Mouse (Mus musculus) CH12.LX (cell line): ENCODE data around the gene C77080. TPM values are rescaled to one million over a fixed set of nuclear protein-coding genes. Genes with fewer than 3 reads are reported as not detected.

Source experiments
- DNase-seq: peaks from one replicate; pipeline ENCODE4 v3.0.0-alpha.2; 2013; ENCODE audit errors: extremely low read depth
- H3K27ac ChIP-seq: 2 replicates; pipeline ENCODE4 v1.5.1; 2012; ENCODE audit warnings: low read depth, mild to moderate bottlenecking, control low read depth, moderate library complexity; ENCODE audit not compliant: insufficient read depth
- H3K27me3 ChIP-seq: replicated peaks from 2 replicates; pipeline ENCODE3; 2012; ENCODE audit warnings: inconsistent platforms
- H3K36me3 ChIP-seq, 2 experiments: replicated peaks in 1 of 2; 2 replicates each; pipeline versions ENCODE3 to v1.6.1; 2012; ENCODE audit warnings: inconsistent platforms in 1 of 2, low read length in 1 of 2, mild to moderate bottlenecking in 1 of 2, mixed read lengths in 1 of 2, moderate library complexity in 1 of 2; ENCODE audit not compliant: control insufficient read depth in 1 of 2, insufficient read depth in 1 of 2
- H3K4me1 ChIP-seq, 2 experiments: 2 replicates each; pipeline ENCODE4 v1.6.1; 2012; ENCODE audit warnings: inconsistent platforms in 1 of 2, moderate library complexity in 1 of 2; ENCODE audit not compliant: insufficient read depth in 2 of 2, control insufficient read depth in 1 of 2
- H3K4me2 ChIP-seq: 2 replicates; pipeline ENCODE4 v1.6.1; 2012; ENCODE audit warnings: low read depth, mild to moderate bottlenecking, control low read depth; ENCODE audit not compliant: poor library complexity, insufficient read depth, severe bottlenecking
- H3K4me3 ChIP-seq, 3 experiments: fragments of 150-350 bp in 1 of 3; sonication (generic) in 1 of 3; replicated peaks in 1 of 3; 2 replicates each; pipeline versions ENCODE3 to v1.5.1; 2011 to 2012; ENCODE audit warnings: low read depth in 2 of 3, low read length in 2 of 3, mild to moderate bottlenecking in 2 of 3, moderate library complexity in 2 of 3, control low read depth in 1 of 3, improper control_type of control experiment in 1 of 3, inconsistent platforms in 1 of 3, mixed read lengths in 1 of 3; ENCODE audit not compliant: poor library complexity in 1 of 3
- H3K79me2 ChIP-seq: replicated peaks from 2 replicates; pipeline ENCODE4 v1.6.1; 2012; ENCODE audit warnings: mild to moderate bottlenecking, moderate library complexity; ENCODE audit not compliant: control insufficient read depth, poor library complexity, insufficient read depth, severe bottlenecking; ENCODE audit errors: extremely low read depth
- H3K9ac ChIP-seq: 2 replicates; pipeline ENCODE4 v1.6.1; 2012; ENCODE audit warnings: low read depth, mild to moderate bottlenecking, control low read depth, moderate library complexity; ENCODE audit not compliant: insufficient read depth
- H3K9me3 ChIP-seq: replicated peaks from 2 replicates; pipeline ENCODE3; 2012; ENCODE audit warnings: low read length, inconsistent platforms, mixed read lengths
- BHLHE40 ChIP-seq: IDR thresholded peaks from 2 replicates; pipeline ENCODE4 v1.6.1; 2011; ENCODE audit warnings: mild to moderate bottlenecking, low read depth, low read length, improper control_type of control experiment
- CHD2 ChIP-seq: IDR thresholded peaks from 2 replicates; pipeline ENCODE4 v1.6.1; 2011; ENCODE audit warnings: low read length, improper control_type of control experiment
- CTCF ChIP-seq, 2 experiments: IDR thresholded peaks in 1 of 2; conservative IDR thresholded peaks in 1 of 2; 2 replicates each; pipeline ENCODE4 v1.5.1; 2011 to 2012; ENCODE audit warnings: low read depth in 2 of 2, low read length in 2 of 2, improper control_type of control experiment in 1 of 2, inconsistent platforms in 1 of 2, mild to moderate bottlenecking in 1 of 2, moderate library complexity in 1 of 2
- E2F4 ChIP-seq: IDR thresholded peaks from 2 replicates; pipeline ENCODE4 v1.6.1; 2011; ENCODE audit warnings: low read depth, low read length, improper control_type of control experiment; ENCODE audit not compliant: insufficient replicate concordance
- ELF1 ChIP-seq: IDR thresholded peaks from 2 replicates; pipeline ENCODE4 v1.6.1; 2014; ENCODE audit warnings: low read depth, mild to moderate bottlenecking, inconsistent platforms, low read length, improper control_type of control experiment
- EP300 ChIP-seq: IDR thresholded peaks from 2 replicates; pipeline ENCODE4 v1.6.1; 2011; ENCODE audit warnings: low read length, improper control_type of control experiment
- ETS1 ChIP-seq: conservative IDR thresholded peaks from 2 replicates; pipeline ENCODE4 v1.6.1; 2012; ENCODE audit warnings: low read depth, mild to moderate bottlenecking, inconsistent platforms, low read length, improper control_type of control experiment, moderate library complexity
- IRF4 ChIP-seq: IDR thresholded peaks from 2 replicates; pipeline ENCODE4 v1.6.1; 2014; ENCODE audit warnings: low read depth, mild to moderate bottlenecking, inconsistent platforms, low read length, improper control_type of control experiment
- JUN ChIP-seq: IDR thresholded peaks from 2 replicates; pipeline ENCODE4 v1.6.1; 2011; ENCODE audit warnings: low read depth, mild to moderate bottlenecking, low read length, improper control_type of control experiment, moderate library complexity; ENCODE audit not compliant: insufficient read depth
- JUND ChIP-seq: conservative IDR thresholded peaks from 2 replicates; pipeline ENCODE4 v1.6.1; 2011; ENCODE audit warnings: low read depth, low read length, improper control_type of control experiment
- KAT2A ChIP-seq: IDR thresholded peaks from 2 replicates; pipeline ENCODE4 v1.6.1; 2012; ENCODE audit warnings: low read length, improper control_type of control experiment, inconsistent platforms; ENCODE audit not compliant: insufficient replicate concordance
- MAZ ChIP-seq: IDR thresholded peaks from 2 replicates; pipeline ENCODE4 v1.6.1; 2012; ENCODE audit warnings: low read depth, mild to moderate bottlenecking, inconsistent platforms, low read length, improper control_type of control experiment, moderate library complexity
- MEF2A ChIP-seq: IDR thresholded peaks from 2 replicates; pipeline ENCODE4 v1.6.1; 2014; ENCODE audit warnings: low read depth, mild to moderate bottlenecking, inconsistent platforms, low read length, improper control_type of control experiment, borderline replicate concordance
- MXI1 ChIP-seq: IDR thresholded peaks from 2 replicates; pipeline ENCODE4 v1.6.1; 2011; ENCODE audit warnings: mild to moderate bottlenecking, low read depth, low read length, improper control_type of control experiment
- MYC ChIP-seq: IDR thresholded peaks from 2 replicates; pipeline ENCODE4 v1.6.1; 2011; ENCODE audit warnings: low read depth, mild to moderate bottlenecking, improper control_type of control experiment, low read length
- PAX5 ChIP-seq: IDR thresholded peaks from 2 replicates; pipeline ENCODE4 v1.6.1; 2012; ENCODE audit warnings: low read length, inconsistent platforms, mixed read lengths
- RAD21 ChIP-seq: IDR thresholded peaks from 2 replicates; pipeline ENCODE4 v1.6.1; 2011; ENCODE audit warnings: low read depth, mild to moderate bottlenecking, low read length, improper control_type of control experiment, moderate library complexity
- RCOR1 ChIP-seq: conservative IDR thresholded peaks from 2 replicates; pipeline ENCODE4 v1.6.1; 2012; ENCODE audit warnings: low read depth, mild to moderate bottlenecking, inconsistent platforms, low read length, improper control_type of control experiment
- USF1 ChIP-seq: IDR thresholded peaks from 2 replicates; pipeline ENCODE4 v1.6.1; 2014; ENCODE audit warnings: low read depth, mild to moderate bottlenecking, inconsistent platforms, low read length, improper control_type of control experiment
- USF2 ChIP-seq: conservative IDR thresholded peaks from 2 replicates; pipeline ENCODE4 v1.6.1; 2011; ENCODE audit warnings: low read depth, low read length, improper control_type of control experiment
- ZMIZ1 ChIP-seq: IDR thresholded peaks from 2 replicates; pipeline ENCODE4 v1.6.1; 2012; ENCODE audit warnings: low read depth, mild to moderate bottlenecking, inconsistent platforms, low read length, improper control_type of control experiment
- ZNF384 ChIP-seq: IDR thresholded peaks from 2 replicates; pipeline ENCODE4 v1.6.1; 2012; ENCODE audit warnings: low read depth, low read length, improper control_type of control experiment, inconsistent platforms
- dilution Hi-C: fragments of 300-500 bp; cut with MboI; formaldehyde crosslinking; loops from 2 replicates; pipeline ENCODE4 v1.14.3; 2020; ENCODE audit warnings: low sequenced_read_pairs; ENCODE audit not compliant: extremely low pct_unique_long_range_greater_than_20kb, extremely low pct_ligation_motif_present
- in situ Hi-C: fragments of 300-500 bp; cut with MboI; formaldehyde crosslinking; loops from 3 replicates; pipeline ENCODE4 v1.14.3; 2019; ENCODE audit warnings: low sequenced_read_pairs, low pct_ligation_motif_present, low pct_unique_long_range_greater_than_20kb, mixed read lengths
- polyA plus RNA-seq: library from polyadenylated mRNA; unstranded; fragments of >175 nt; gene quantifications from 2 replicates; pipeline ENCODE4 v1.2.1, GENCODE M21; 2012; ENCODE audit warnings: low read depth; ENCODE audit not compliant: insufficient read length
- total RNA-seq, 2 experiments: library from RNA; depleted of rRNA; stranded (reverse); fragments of 300-350 nt in 1 of 2; fragments of >200 nt in 1 of 2; gene quantifications; 2 replicates each; pipeline ENCODE4 v1.2.3; 2012 to 2014

C77080 gene
- total and polyA plus RNA-seq, 3 experiments = 0.38 to 1.1 TPM; not detected in 1

GRCm38 (mm10) chr4:129297724-129298123 is 36.5 kb upstream of the C77080 start:
- no peak overlapping the region for H3K4me3 ChIP-seq
- DNase-seq = no peak
- H3K9ac ChIP-seq = no peak overlapping the region
- no peak overlapping the region for H3K4me2 ChIP-seq
- no peaks in the 10 kb centered on the region for H3K36me3 ChIP-seq
- H3K9me3 ChIP-seq = peaks cover 10% of the 10 kb centered on the region
- no peaks in the 10 kb centered on the region for H3K27me3 ChIP-seq
- H3K27ac ChIP-seq = no peak overlapping the region
- dilution Hi-C loops = no loop called here
- no peaks in the 10 kb centered on the region for H3K4me1 ChIP-seq
- in situ Hi-C loops = no loop called here
- H3K79me2 ChIP-seq = no peaks in the 10 kb centered on the region
- TF ChIP-seq ELF1 (no peak), ZNF384 (no peak), ZMIZ1 (no peak), E2F4 (no peak), BHLHE40 (no peak), ETS1 (no peak), MAZ (no peak), JUND (no peak), IRF4 (no peak)

GRCm38 (mm10) chr4:129296066-129296465 is 34.9 kb upstream of the C77080 start:
- Histone ChIP-seq H3K9ac (no peak overlapping the region), H3K27me3 (no peaks in the 10 kb centered on the region), H3K27ac (no peak overlapping the region), H3K4me3 (no peak overlapping the region), H3K4me2 (no peak overlapping the region), H3K36me3 (no peaks in the 10 kb centered on the region), H3K9me3 (peaks cover 2% of the 10 kb centered on the region), H3K79me2 (no peaks in the 10 kb centered on the region), H3K4me1 (no peaks in the 10 kb centered on the region)
- dilution Hi-C loops (no loop called here), in situ Hi-C loops (no loop called here)
- DNase-seq = no peak
- TF ChIP-seq USF1 (no peak), CTCF (conservative IDR thresholded peaks at IDR 0.05 in 1 of 2, IDR thresholded peaks at IDR 0.05 in 1 of 2; ENCODE audit: low read depth in 2 of 2, low read length in 2 of 2) (no peak), MEF2A (no peak), EP300 (no peak), PAX5 (no peak), USF2 (no peak), RAD21 (no peak), ELF1 (no peak), BHLHE40 (no peak), MXI1 (no peak), JUN (no peak), RCOR1 (no peak), MYC (no peak), KAT2A (no peak), CHD2 (no peak), IRF4 (no peak), JUND (no peak)
